Mouse (Mus musculus): ENCODE data around the gene Sept9. TPM values are rescaled to one million over a fixed set of nuclear protein-coding genes. Genes with fewer than 3 reads are reported as not detected.

The Sept9 gene
- total RNA-seq, 2 experiments from 2014 or later, result 107 to 123 TPM

GRCm38 (mm10) chr11:117208151-117208673, 8.8 kb downstream of the Sept9 start:
- DNase-seq (ENCODE audit: low spot score in 2 of 2), result no peak

- no peak for DNase-seq (ENCODE audit: low spot score in 2 of 2)
Measured at GRCm38 (mm10) chr11:117216713-117217112, 17.3 kb downstream of the Sept9 start.

GRCm38 (mm10) chr11:117218070-117218469, 18.6 kb downstream of the Sept9 start:
- DNase-seq (ENCODE audit: low spot score in 2 of 2), result no peak

- no peak for DNase-seq (ENCODE audit: low spot score in 2 of 2)
Measured at GRCm38 (mm10) chr11:117218498-117218897, 19.0 kb downstream of the Sept9 start.

GRCm38 (mm10) chr11:117220777-117221176, 21.3 kb downstream of the Sept9 start:
- DNase-seq (ENCODE audit: low spot score in 2 of 2), result no peak

- no peak for DNase-seq (ENCODE audit: low spot score in 2 of 2)
Measured at GRCm38 (mm10) chr11:117221182-117221581, 21.7 kb downstream of the Sept9 start.

GRCm38 (mm10) chr11:117222899-117223298, 23.4 kb downstream of the Sept9 start:
- DNase-seq (ENCODE audit: low spot score in 2 of 2), result no peak

- DNase-seq (ENCODE audit: low spot score in 2 of 2), result no peak
Measured at GRCm38 (mm10) chr11:117224804-117225203, 25.3 kb downstream of the Sept9 start.

- no peak for DNase-seq (ENCODE audit: low spot score in 2 of 2)
Measured at GRCm38 (mm10) chr11:117225531-117226213, 26.2 kb downstream of the Sept9 start.

GRCm38 (mm10) chr11:117226214-117226535, 26.7 kb downstream of the Sept9 start:
- no peak for DNase-seq (ENCODE audit: low spot score in 2 of 2)

- no peak for DNase-seq (ENCODE audit: low spot score in 2 of 2)
Measured at GRCm38 (mm10) chr11:117228139-117228538, 28.7 kb downstream of the Sept9 start.

GRCm38 (mm10) chr11:117231551-117231950, 32.1 kb downstream of the Sept9 start:
- DNase-seq (ENCODE audit: low spot score in 2 of 2), result peak in 1 of 2 experiments; percentile 57

- peak; percentile 67 to 71 for DNase-seq (ENCODE audit: low spot score in 2 of 2)
Measured at GRCm38 (mm10) chr11:117232032-117232431, 32.6 kb downstream of the Sept9 start.

GRCm38 (mm10) chr11:117232886-117233458, 33.5 kb downstream of the Sept9 start:
- no peak for DNase-seq (ENCODE audit: low spot score in 2 of 2)

- no peak for DNase-seq (ENCODE audit: low spot score in 2 of 2)
Measured at GRCm38 (mm10) chr11:117233818-117234217, 34.4 kb downstream of the Sept9 start.

GRCm38 (mm10) chr11:117235086-117235897, 35.8 kb downstream of the Sept9 start:
- DNase-seq (ENCODE audit: low spot score in 2 of 2), result peak in 1 of 2 experiments; percentile 69

- DNase-seq (ENCODE audit: low spot score in 2 of 2), result no peak
Measured at GRCm38 (mm10) chr11:117235898-117236459, 36.5 kb downstream of the Sept9 start.

- DNase-seq (ENCODE audit: low spot score in 2 of 2), result peak; percentile 95
Measured at GRCm38 (mm10) chr11:117238169-117238568, 38.7 kb downstream of the Sept9 start.

- DNase-seq (ENCODE audit: low spot score in 2 of 2), result no peak
Measured at GRCm38 (mm10) chr11:117239617-117240016, 40.2 kb downstream of the Sept9 start.

- no peak for DNase-seq (ENCODE audit: low spot score in 2 of 2)
Measured at GRCm38 (mm10) chr11:117240322-117240721, 40.9 kb downstream of the Sept9 start.

Measured in adrenal gland, adult 18-20 months (tissue).